Mouse (Mus musculus) monocyte, adult 5-6 weeks (primary cell): ENCODE data around the gene Robo1. TPM values are rescaled to one million over a fixed set of nuclear protein-coding genes. Genes with fewer than 3 reads are reported as not detected.

Source experiments
- ATAC-seq: fragments of 153-309, 156-312 bp; replicated peaks from 2 replicates; pipeline ENCODE4 v1.8.0; 2017; ENCODE audit warnings: mild to moderate bottlenecking; ENCODE audit not compliant: low TSS enrichment, insufficient number of reproducible peaks, severe bottlenecking, poor library complexity, low FRiP score
- total RNA-seq: library from RNA; stranded (forward); fragments of 200-1000, 200-491, 200-594 nt; gene quantifications from 3 replicates; pipeline ENCODE4 v1.2.3, GENCODE M21; 2017

The Robo1 gene
- not detected in 3 replicates for total RNA-seq

DNA sequence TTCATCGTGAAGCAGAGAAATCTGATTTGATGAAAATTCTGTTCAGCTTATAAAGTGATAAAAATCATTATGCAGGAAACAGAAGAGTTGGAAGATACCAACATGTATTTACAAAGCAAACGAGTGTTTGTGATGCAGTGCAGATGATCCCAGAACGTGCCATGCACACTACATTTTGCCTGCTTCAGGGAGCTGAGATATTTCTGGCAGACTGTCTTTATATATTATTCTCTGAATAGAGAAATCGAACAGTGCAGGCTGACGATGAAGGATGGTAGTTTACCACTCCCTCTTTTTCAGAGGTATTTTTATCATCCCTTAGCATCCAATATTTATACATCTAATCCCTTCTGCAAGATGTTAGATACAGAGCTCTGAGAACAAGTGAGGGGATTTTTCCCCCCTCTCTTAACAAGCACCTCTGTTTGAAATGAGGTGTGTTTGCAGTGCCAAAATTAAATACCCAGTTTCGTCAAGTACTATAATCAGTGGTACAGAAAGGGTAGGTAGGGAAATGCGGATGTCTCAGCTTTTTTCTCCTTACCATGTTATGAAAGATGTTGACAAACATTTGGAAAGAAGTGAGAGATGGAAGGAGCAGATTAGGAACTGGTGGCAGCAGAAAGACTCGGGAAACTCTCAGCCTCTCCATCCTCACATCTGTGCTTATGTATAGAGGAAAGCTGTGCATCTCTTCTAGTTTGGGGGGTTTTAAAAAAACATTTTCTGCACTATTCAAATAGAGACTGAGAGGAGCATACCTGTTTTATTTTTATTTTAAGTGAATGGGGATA lies at the start of gene Robo1:
Robo1 (plus strand) TSS at position 770 of the 794 bp plus-strand sequence.
- no peak for ATAC-seq

DNA sequence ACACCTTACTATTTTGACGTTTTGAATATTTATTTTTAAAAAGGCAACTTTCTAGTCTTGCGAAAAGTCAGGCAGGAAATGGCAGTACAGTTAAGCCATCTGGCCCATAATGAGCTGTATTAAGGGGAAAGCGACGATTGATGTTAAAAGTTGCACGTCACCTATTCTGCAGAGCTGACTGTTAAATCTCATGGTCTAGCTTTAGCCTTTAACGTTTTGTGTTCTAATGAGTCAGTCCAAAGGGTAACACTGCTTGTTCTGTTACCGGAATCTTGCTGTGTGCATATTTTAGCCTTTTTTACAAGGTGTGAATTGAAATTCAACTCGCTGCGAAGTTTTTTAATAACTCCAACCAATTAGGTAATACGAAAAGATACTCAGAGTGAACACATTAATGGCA lies 40.3 kb upstream of the Robo1 start:
- no peak for ATAC-seq

DNA sequence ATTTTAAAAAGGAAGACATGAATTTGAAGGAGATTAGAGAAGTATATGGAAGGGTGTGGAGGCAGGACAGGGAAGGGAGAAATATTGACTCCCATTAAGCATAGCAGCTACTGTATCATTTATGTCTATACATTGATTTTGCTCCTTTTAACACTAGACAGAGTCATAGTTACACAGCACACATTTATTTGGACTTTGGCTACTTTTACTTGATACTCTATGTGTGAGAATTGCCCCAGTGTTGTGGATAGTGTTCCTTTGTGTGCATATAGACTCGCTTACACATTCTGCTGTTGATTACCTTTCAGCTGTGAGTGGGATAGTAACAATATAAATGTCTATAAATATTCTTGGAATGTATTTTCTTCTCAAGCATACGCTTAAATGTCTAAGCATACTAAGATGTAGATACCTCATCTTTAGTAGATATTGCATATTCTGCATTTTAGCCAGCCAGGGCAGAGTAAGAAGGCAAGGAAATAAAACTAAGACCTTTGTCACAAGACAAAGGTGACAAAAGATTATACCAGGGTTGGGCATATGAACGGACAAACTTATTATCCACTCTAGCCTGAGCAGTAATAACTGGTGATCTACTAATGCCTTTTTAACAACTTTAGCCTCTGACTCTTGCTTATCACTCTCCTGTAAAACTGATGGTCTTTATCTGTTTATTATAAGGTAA lies 31.6 kb upstream of the Robo1 start:
- no peak for ATAC-seq

DNA sequence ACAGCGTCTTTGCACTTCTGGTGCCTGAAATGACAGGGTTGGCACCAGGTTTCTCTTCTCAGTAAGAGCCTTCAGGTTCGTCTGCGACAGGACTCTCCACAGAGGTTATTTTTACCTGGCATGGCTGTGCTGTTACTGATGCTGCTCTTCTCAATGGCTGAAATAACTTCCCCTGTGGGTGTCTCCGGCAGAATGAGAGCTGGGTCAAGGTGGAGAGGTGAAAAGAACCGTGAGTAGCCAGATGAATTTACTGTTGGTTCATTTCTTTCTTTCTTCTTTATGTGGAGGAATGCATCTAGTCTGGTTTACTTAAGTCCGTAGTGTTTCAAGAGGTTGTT lies 194 bp downstream of the Robo1 start:
- ATAC-seq: no peak

DNA sequence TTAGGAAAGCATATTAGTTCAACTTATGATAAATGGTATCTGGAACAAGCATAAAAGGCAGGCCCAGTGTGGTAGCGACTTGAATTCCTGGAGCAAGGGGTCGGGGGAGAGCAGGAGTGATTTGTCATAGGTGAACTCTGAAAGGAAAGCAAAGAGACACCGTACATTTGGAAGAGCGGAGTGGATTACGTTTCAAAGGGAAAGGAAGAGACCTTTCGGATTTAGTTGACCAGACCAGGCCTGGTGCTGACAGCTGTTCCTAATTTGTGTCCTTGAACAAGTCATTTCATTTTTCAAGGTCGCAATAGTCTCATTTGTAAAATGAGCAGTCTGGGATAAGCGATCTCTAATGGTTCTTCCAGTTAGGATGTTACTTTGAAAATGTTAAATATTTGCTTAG lies 19.2 kb downstream of the Robo1 start:
- no peak for ATAC-seq

DNA sequence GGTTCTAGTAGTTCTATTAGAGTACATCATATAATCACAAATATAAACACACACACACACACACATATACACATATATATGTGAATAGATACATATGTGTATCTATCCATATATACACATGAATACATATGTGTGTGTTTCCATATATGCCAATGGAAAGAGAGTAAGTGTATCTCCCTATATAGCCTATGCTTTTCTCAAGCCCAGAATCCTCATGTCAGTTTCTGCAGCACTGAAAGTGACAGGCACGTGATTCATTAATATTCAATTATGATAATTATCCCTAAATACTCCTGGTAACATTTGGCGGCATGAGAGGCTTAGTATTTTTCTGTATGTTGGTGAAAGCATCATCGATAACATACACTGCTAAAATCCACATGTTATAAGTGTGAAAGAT lies 20.5 kb downstream of the Robo1 start:
- ATAC-seq: no peak

DNA sequence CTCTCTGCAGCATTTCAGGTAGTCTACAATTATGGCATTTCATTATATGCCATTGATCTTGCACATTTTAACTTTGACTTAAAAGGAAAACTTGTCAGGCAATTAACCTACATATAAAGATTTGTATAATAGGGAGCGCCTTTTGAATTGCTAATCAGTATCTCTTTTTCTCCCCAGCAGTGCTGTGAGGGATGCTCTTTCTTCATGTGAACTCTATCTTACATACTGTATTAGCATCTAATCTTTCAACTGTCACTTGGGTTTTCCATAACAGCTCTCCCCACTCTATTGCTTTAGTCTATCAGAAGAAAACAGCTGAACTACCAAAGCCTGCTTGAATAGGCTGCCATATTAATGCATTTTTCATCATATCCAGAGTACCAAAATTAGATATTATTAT lies 29.7 kb downstream of the Robo1 start:
- ATAC-seq: no peak

DNA sequence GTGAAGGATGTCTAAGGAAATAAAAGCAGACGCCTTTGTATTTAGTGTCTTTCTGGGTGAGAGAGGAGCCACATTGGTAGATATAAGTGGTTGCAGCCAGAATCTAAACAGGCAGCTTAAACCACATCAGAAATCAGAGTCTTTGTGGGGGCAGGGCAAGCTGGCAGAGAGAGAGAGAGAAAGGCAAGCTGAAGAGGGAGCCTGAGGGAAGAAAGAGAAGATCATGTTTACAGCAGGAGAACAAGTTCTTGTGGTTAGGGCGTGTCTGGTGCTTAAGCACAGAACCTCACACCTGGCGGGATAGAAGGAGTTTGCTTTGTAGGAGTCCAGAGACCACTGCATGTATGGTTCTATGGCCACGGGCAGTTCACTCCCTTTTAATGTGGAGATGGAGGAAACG lies 42.3 kb downstream of the Robo1 start:
- no peak for ATAC-seq

DNA sequence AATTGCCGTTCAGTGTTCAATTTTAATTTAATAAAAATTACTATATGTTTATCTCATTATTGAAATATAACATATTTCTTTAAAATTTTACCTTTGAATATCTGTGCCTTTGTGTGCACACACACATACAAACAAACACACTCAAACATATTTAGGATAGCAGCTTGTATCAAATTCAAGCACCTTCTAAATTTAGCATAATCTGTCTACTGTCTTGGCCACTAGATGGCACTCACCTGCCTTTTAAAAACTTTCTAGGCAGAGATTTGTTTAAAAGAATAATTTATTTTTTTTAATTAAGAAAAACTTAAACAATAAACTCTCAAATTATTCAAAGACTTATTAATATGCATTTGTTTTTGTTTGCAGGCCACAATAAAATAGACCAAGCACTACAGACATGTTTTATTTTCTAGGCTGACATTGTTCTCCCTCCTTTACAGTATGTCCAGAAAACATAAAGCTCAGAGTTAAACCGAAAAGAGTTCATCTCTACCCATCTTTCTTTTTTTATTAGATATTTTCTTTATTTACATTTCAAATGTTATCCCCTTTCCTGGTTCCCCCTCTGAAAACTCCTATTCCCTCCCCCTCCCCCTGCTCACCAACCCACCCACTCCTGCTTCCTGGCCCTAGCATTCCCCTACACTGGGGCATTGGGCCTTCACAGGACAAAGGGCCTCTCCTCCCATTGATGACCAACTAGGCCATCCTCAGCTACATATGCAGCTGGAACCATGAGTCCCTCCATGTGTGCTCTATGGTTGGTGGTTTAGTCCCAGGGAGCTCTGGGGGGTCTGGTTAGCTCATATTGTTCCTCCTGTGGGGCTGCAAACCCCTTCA lies 48.6 kb downstream of the Robo1 start:
- no peak for ATAC-seq

DNA sequence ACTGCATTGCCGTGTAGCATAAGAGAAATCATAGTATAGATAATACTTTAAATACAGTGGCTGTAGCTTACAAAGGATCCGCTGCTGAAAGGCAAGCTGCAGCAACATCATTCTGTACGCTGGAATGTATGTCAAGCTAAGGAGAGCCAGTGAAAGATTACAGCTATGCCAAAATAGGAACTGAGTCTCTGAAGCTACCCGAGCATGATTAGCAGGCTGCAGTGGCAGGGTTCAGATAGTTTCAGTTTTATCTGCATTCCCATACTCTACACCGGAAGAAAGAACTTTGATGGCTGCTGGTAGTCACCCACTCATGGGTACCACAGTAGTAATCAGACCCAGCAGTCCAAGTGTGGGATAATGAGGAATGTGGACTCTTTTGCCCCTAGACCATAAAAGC lies 68.8 kb downstream of the Robo1 start:
- ATAC-seq: no peak

DNA sequence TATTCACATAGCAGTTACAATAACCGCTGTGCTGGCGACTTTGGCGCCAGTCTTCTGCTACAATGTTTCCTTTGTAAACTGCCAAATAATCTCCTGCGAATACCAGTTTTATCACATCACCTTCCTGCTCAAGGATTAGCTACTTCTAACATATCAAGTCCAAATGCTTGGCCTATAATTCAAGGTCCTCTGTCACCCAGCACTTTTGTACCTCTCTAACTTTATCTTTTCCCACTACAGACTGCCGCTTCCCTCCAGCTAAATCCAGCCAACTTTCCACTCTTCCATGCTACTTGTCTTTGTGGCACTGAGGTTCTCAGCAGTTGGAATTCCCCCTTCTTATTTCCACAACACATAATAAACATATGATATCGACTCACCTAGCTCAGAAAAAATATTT lies 73.7 kb downstream of the Robo1 start:
- no peak for ATAC-seq

DNA sequence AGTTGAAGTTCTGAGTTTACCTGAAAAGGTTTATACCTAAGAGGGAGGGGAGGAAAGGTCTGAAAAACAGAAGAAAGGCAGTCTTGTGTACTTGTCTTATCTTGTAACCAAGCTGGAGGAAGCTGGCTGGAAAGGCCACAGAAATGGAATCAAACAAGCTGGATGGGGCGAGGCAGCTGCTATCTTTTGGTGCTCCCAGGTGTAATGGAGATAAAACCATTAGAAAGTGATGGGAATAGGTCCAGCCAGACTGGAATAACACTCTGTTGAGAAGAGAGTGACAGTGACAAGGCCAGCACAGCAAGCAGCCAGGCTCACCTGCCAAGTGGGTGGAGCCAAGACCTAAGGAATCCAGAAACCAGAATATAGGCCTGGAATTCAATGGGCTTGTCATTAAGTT lies 75.5 kb downstream of the Robo1 start:
- ATAC-seq: no peak

DNA sequence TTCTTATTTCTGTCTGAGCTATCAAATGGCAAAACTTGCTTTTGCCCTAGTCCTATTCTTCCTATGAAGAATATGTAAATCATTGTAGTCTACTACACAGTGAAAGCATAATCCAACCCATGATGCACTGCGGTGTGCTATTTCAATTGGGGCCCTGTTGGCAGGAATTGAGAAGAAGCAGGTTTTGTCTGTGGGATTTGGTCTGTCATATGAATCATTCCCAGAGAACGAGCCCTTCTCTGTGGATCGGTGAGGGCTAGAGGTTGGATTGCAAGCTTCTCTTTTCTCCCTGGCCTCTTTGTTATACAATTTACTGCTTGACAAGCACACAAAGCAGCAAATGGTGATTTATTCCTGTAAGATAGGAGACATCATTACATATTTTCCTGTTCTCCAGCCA lies 85.4 kb downstream of the Robo1 start:
- no peak for ATAC-seq

DNA sequence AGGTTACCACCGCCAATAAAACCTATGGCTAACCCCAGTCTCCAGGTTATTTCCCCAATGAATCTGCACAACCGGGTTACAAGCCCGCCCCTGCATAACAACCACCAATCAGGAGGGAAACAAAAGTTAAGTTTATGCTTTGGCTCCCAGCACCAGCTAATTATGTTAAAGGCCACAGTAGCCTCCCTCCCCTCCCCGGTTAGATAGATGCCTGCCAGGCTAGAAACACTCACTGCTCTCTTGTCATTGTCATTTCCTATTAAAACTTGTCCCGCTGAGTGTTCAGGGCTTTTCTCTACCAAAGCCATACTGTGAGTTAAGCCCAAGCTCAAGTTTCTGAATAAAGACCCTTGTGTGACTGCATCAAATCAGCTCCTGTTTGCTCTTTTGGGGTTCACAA lies 90.7 kb downstream of the Robo1 start:
- ATAC-seq: no peak

DNA sequence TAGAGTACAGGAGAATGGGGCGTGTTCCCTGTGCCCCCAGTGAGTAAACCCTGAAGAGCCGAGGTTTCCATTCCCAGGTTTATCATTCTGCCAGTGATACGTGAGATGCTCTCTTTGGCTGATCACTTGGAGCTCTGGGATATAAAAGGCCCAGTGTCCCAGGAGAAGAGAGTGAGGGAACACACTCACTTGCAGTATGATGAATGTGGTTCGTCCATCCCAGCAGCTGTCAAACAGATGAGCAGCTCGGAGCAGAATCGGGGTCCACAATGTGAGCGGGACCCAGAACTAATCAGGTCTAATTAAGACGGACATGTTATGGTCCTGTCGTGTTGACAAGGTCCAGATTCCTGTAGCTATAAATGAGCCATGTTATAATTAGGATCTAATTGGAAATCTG lies 94.3 kb downstream of the Robo1 start:
- no peak for ATAC-seq

DNA sequence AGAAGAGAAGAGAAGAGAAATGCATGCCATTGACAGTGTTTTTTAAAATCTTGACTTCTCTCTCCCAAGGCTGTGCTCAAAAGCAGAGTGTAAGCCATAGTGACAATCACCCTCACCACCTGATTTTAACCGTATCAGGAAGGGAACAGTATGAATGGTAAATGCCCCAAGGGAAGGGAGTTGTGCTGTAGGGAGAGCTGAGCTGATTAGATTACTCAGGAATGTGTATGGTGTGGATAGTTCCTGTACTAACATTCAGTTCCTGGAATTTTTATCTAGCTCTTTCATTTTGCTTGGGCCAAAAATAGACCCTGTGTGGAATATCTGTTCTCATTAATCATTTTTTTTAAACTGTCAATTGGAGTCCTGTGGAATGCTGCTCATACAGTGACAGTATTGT lies 101.7 kb downstream of the Robo1 start:
- ATAC-seq: no peak

DNA sequence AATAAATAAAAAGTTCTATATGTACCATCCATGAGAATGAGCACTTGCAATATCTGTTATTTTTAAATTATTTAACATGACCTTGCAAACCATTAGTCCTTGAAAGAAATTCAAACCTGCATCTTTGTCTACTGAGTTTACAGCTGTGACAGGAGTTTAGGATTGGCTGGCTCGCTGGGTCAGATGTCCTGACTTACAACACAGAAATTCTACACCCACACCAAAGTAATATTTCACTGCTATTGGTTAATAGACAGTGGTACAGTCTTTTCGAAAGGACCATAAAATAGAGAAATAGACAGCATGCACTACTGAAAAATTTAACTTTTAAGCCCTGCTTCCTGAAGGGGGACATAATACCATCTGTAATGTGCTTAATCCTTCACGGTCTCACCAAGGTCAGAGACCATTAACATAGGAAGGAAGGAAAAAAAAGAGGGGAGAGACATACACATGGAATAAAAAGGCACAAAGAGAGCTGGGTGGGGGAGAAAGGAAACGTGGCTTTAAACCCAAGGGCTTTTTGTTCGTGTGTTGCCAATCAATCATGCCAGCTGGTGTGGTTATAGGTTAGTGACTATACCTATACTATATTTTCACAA lies 103.7 kb downstream of the Robo1 start:
- no peak for ATAC-seq

DNA sequence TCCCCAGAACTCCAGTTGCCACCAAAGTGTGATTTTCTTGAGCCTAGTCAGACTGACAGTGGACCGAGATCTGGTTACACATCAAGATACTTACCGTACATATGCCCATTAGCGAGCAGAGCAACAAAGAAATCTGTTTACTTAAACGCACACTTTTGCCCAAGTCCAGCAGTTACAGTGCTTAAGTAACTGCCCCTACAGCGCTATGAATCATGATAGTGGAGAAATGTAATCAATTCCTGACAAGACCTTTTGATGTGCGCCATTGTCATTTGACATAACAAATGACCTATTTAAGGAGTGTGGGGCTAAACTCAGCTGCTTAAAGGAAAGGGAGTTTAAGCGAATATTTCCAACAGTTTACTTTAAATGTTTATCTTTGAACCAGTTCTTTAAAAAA lies 104.8 kb downstream of the Robo1 start:
- ATAC-seq: no peak

DNA sequence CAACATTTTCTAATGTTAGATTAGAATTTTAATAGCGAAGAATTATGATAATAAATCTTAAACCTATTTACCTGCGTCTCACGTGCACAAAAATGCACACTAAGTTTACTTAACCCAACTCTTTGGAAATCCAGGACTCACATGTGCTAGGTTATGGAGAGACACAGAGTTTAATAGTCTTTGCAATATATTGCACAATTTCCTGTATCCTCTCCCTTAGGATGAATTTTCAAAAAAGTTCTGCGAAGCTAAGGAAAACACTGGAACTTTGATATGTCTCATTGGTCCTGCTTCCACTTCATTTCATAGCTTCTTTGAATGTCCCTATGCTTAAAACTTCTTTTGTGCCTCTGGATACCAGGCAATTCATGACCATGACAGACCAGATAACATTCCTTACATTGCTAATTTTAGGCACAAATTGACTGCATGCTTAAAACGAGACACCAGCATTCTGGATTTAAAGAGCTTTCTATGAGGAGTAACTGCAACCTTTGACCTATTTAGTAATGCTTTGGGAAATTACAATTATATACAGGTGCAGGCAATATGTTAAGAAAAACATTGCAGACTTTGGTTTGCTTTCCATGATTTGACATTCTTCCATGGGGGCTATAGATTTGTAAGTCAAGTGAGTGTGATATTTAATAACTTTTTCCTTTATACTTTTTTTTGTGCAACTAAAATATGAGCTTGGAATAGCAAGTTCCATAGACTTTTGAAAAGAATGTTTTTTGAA lies 111.4 kb downstream of the Robo1 start:
- no peak for ATAC-seq
